Mouse (Mus musculus) c-Kit-negative CD71-positive TER-119-positive erythroid progenitor cells, embryonic 14.5 days (primary cell): Measurements from ENCODE around the gene Opa1.

Experiments used
- DNase-seq: peaks from one replicate; pipeline ENCODE4 v3.0.0-alpha.2; 2013; ENCODE audit warnings: low read depth, low spot score

Opa1 gene

DNA sequence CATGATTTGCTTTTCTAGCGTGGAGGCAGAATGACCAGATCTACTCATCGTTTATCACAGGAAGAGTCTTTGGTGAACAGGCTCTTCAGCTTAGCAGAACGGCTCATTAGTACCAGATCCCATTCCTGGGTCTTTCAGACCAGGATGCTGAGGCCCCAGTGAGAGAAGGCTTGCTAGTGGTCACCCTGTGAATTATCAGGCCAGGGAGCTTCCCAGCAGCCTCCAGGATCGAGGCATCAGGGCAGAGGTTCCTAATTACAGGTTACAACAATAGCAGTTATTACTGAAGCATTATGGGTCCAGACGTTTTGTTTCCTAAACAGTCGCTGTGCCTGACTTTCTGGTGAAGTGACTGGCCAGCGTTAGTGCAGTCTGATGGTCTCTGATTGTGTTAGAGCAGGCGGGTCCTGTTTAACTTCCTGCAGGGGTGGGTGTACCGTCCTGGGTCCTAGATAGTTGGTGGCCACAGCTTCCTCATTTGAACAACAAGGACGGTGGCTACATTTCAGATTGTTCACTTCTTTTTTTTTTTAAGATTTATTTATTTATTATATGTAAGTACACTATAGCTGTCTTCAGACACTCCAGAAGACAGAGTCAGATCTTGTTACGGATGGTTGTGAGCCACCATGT lies 110.2 kb downstream of the Opa1 start:
- DNase-seq: no peak

DNA sequence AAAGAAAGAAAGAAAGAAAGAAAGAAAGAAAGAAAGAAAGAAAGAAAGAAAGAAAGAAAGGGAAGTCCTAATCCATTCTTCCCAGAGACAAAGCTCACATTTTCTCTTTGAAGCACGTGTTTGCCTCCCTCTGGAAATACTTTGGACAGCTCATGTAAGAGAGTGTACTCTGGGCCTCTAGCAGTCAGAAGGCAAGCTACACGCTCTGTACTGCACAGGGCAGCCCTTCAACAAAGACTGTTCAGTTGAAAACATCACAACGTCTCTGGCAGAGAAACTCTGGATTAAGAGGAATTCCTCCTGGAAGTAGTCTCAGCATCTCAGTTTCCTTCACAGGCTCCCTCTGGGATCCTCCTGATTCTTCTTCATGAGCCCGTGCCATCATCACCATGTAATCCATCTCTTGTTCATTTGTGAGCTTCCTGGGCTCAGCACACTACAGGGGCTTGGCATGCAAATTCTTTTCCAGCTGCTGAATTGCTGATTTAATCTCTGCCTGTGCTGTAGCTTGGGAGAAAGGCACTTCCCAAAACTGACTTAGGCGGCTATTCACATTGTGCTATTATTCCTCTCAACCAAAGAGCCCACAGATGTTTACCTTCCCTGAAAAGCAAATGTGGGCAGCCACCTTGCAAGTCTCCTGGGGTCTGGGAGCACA lies 114.0 kb downstream of the Opa1 start:
- DNase-seq: no peak

DNA sequence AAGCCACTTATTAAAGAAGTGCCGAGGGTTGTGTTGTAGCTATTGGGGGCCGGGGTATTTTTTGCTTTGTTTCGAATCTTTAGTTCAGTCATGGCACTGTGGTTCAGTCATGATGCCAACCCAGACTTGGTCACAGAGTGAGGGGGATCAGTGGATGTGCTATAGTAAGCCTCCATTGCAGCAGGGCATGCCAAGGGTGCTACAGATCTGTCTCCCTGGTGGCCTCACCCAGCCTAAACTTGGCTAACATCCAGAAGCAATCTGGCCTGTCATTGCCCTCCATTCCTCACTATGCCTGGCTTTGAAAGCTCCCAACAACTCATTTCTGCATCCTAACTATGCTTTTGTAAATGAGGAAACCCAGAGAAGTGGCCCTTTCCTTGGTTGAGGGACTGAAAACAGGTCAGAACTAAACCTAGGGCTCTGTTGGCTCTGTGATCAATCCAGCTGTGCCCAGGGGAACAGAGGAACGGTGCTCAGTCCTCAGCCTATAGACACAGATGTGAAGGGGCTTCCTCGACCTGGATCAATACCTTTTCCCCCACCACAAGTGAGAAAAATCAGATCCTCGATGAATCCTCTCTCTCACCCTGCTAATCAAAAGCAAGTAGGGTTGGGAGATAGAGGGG lies 114.8 kb downstream of the Opa1 start:
- no peak for DNase-seq

DNA sequence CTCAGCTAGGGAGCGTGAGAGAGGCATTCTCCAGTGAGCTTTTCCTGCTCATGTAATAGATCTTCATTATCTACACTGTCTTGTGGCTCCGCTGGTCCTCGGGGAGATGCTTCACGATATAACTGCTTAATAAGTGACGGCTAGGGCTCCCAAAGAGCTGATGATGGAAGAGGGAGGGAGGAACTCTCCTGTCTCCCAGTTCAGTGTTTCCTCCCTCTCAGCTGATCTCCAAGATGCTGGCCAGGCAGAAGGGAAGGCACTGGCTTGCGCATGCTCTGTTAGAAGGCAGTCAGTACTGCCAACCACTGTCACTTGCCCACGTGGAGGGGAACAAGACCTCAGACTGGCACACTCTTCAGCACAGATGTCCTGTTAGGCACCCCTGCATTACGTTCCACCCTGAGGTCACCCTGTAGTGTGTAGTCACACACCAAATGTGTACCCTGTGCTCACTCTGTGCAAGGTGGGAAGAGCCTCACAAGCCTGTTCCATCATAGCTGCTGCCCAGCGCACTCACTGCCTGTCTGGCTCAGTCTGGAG lies 115.4 kb downstream of the Opa1 start:
- no peak for DNase-seq
